Mouse (Mus musculus) gastrocnemius, adult 2 months (tissue): ENCODE results near the gene Dnase2a. TPM values are rescaled to one million over a fixed set of nuclear protein-coding genes. Genes with fewer than 3 reads are reported as not detected.

ENCODE experiments used
- DNase-seq: peaks from one replicate; pipeline ENCODE4 v3.0.0; 2022
- H3K27ac ChIP-seq: fragments of 200-600 bp; 2 replicates; pipeline ENCODE4 v1.8.1; 2022; ENCODE audit warnings: mild to moderate bottlenecking
- H3K4me3 ChIP-seq: fragments of 200-600 bp; 2 replicates; pipeline ENCODE4 v1.8.1; 2022; ENCODE audit warnings: mild to moderate bottlenecking, moderate library complexity
- CTCF ChIP-seq: fragments of 200-600 bp; IDR thresholded peaks from 2 replicates; pipeline ENCODE4 v1.8.1; 2022; ENCODE audit warnings: antibody characterized with exemption, mild to moderate bottlenecking, moderate library complexity
- intact Hi-C: fragments of 180-260 bp; cut with DNase I; formaldehyde crosslinking; loops from one replicate; pipeline ENCODE4 v1.15.1; 2025
- total RNA-seq, 2 experiments: library from RNA; stranded (reverse); gene quantifications; 2 replicates each; pipeline ENCODE4 v1.2.3; 2021

The Dnase2a gene
- total RNA-seq, 2 experiments from 2014 or later = 4.0 to 8.4 TPM

- TF ChIP-seq CTCF = no peak
- intact Hi-C loops = no loop called here
- H3K27ac ChIP-seq = no peak overlapping the region
- no peak for DNase-seq
- no peak overlapping the region for H3K4me3 ChIP-seq
Measured at GRCm38 (mm10) chr8:84933767-84934559, 25.6 kb downstream of the Dnase2a start.

GRCm38 (mm10) chr8:84934860-84935259 lies 26.5 kb downstream of the Dnase2a start:
- no peak overlapping the region for H3K27ac ChIP-seq
- intact Hi-C loops = no loop called here
- H3K4me3 ChIP-seq = no peak overlapping the region
- TF ChIP-seq CTCF = no peak
- no peak for DNase-seq

GRCm38 (mm10) chr8:84935489-84935888 lies 27.1 kb downstream of the Dnase2a start:
- intact Hi-C loops = no loop called here
- Histone ChIP-seq H3K27ac (no peak overlapping the region), H3K4me3 (no peak overlapping the region)
- no peak for DNase-seq
- no peak for TF ChIP-seq CTCF

GRCm38 (mm10) chr8:84936041-84936961 lies 27.9 kb downstream of the Dnase2a start:
- TF ChIP-seq CTCF = no peak
- DNase-seq = no peak
- no peak overlapping the region for H3K27ac ChIP-seq
- H3K4me3 ChIP-seq = peak overlapping the region; percentile 66; the same call in 1 of the 2 replicates
- intact Hi-C loops = no loop called here

GRCm38 (mm10) chr8:84936962-84937546 lies 28.7 kb downstream of the Dnase2a start, which contains the start of gene Mast1:
TSS of gene Mast1 (minus strand) at chr8:84937359.
- intact Hi-C loops = no loop called here
- Histone ChIP-seq H3K27ac (no peak within 1 kb of the TSS), H3K4me3 (peak within 1 kb of the TSS; percentile 66)
- peak; percentile 77 for DNase-seq
- TF ChIP-seq CTCF = peak; percentile 81

GRCm38 (mm10) chr8:84937620-84938485 lies 29.5 kb downstream of the Dnase2a start:
- no peak for DNase-seq
- intact Hi-C loops = no loop called here
- peak overlapping the region; percentile 66; the same call in 1 of the 2 replicates for H3K4me3 ChIP-seq
- TF ChIP-seq CTCF = no peak
- H3K27ac ChIP-seq = no peak overlapping the region

GRCm38 (mm10) chr8:84943699-84944098 lies 35.3 kb downstream of the Dnase2a start:
- intact Hi-C loops = no loop called here
- no peak overlapping the region for H3K27ac ChIP-seq
- no peak overlapping the region for H3K4me3 ChIP-seq
- no peak for TF ChIP-seq CTCF
- no peak for DNase-seq

- peak; percentile 55 for DNase-seq
- no peak for TF ChIP-seq CTCF
- peak overlapping the region; percentile 3; the same call in 1 of the 2 replicates for H3K4me3 ChIP-seq
- no peak overlapping the region for H3K27ac ChIP-seq
- intact Hi-C loops = no loop called here
Measured at GRCm38 (mm10) chr8:84944478-84945160, 36.3 kb downstream of the Dnase2a start.

- intact Hi-C loops = no loop called here
- no peak for TF ChIP-seq CTCF
- Histone ChIP-seq H3K4me3 (peak overlapping the region; percentile 67; the same call in 1 of the 2 replicates), H3K27ac (no peak overlapping the region)
- no peak for DNase-seq
Measured at GRCm38 (mm10) chr8:84945235-84945632, 36.9 kb downstream of the Dnase2a start.

- intact Hi-C loops = no loop called here
- peak; percentile 25; the same call in 1 of the 2 replicates for TF ChIP-seq CTCF
- no peak for DNase-seq
- Histone ChIP-seq H3K27ac (no peak overlapping the region), H3K4me3 (peak overlapping the region; percentile 67)
Measured at GRCm38 (mm10) chr8:84945633-84946527, 37.5 kb downstream of the Dnase2a start.
